Mouse (Mus musculus) hindbrain, embryonic 11.5 days (tissue): ENCODE results near the gene Bdkrb2. TPM values are rescaled to one million over a fixed set of nuclear protein-coding genes. Genes with fewer than 3 reads are reported as not detected.

Experiments used
- ATAC-seq: fragments of 200-750 bp; cut with Nextera tagmentation; 2 replicates; pipeline ENCODE4 v1.8.0; 2017; ENCODE audit warnings: mild to moderate bottlenecking, moderate TSS enrichment, moderate library complexity; ENCODE audit not compliant: low FRiP score
- DNase-seq: peaks from one replicate; pipeline ENCODE4 v3.0.0-alpha.2; 2015; ENCODE audit warnings: low spot score
- H3K27ac ChIP-seq: fragments of 300-500 bp; sonication (generic); 2 replicates; pipeline ENCODE4 v1.5.1; 2014; ENCODE audit warnings: mild to moderate bottlenecking, low read depth, low read length
- H3K27me3 ChIP-seq: fragments of 300-500 bp; sonication (generic); 2 replicates; pipeline ENCODE4 v1.6.1; 2014; ENCODE audit warnings: mild to moderate bottlenecking, low read length, moderate library complexity, mixed read lengths; ENCODE audit not compliant: control insufficient read depth, insufficient read depth
- H3K36me3 ChIP-seq: fragments of 300-500 bp; sonication (generic); 2 replicates; pipeline ENCODE4 v1.6.1; 2014; ENCODE audit warnings: mild to moderate bottlenecking, low read length, moderate library complexity, mixed read lengths; ENCODE audit not compliant: control insufficient read depth, insufficient read depth
- H3K4me1 ChIP-seq: fragments of 300-500 bp; sonication (generic); replicated peaks from 2 replicates; pipeline ENCODE4 v1.6.1; 2014; ENCODE audit warnings: low read length, mixed read lengths; ENCODE audit not compliant: control insufficient read depth, insufficient read depth
- H3K4me2 ChIP-seq: fragments of 300-500 bp; sonication (generic); replicated peaks from 2 replicates; pipeline ENCODE4 v1.6.1; 2014; ENCODE audit warnings: mild to moderate bottlenecking, low read depth, low read length
- H3K4me3 ChIP-seq: fragments of 300-500 bp; sonication (generic); 2 replicates; pipeline ENCODE4 v1.5.1; 2014; ENCODE audit warnings: low read depth, low read length
- H3K9ac ChIP-seq: fragments of 300-500 bp; sonication (generic); 2 replicates; pipeline ENCODE4 v1.6.1; 2014; ENCODE audit warnings: low read depth, low read length
- H3K9me3 ChIP-seq: fragments of 300-500 bp; sonication (generic); 2 replicates; pipeline ENCODE4 v1.6.1; 2016; ENCODE audit warnings: low read length; ENCODE audit not compliant: control insufficient read depth
- WGBS: fragments of 180-500 bp; shearing (Covaris S2); extraction: QIAGEN DNeasy Blood & Tissue Kit; methylation state at CpG from one replicate; pipeline ENCODE4 v1.1.7; 2014; 5-methylcytosine and 5-hydroxymethylcytosine counted together
- polyA plus RNA-seq: library from polyadenylated mRNA; unstranded; fragments of >200 nt; fragmentation: Nextera tagmentation; extraction: Ambion mirVana; gene quantifications from 2 replicates; pipeline ENCODE4 v1.2.1, GENCODE M21; 2014

The Bdkrb2 gene
- polyA plus RNA-seq, 1 experiment from 2014 or later: 0.12 TPM

DNA sequence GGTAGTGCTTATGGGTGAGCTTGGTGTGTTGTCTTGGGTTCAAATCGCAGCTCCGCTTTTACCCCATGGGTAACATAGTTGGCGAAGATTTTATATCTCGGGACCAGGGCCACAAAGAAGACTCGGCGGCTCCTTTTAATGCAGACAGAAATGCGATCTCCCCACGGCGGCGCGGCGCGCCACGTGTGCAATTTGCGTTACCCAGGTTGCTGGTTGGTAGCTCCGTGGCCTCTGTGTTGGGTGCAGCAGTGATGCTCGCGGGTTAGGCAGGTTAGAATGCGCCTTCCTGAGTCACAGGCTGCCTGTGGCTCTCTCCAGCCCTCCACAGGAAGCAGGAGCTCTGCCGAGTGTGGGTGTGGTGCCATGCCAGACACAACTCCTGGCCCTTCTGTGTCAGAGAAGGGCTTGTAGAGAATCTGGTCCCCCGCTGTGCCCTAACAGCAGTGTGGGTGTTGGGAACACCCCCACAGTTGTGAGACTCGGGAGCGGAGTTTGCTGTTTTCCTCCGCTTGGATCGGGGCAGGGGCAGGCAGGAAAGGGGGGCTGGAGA lies 775 bp downstream of the Bdkrb2 start:
- ATAC-seq: no peak
- WGBS: 11% methylated on average over 25 of the region's 25 CpGs

DNA sequence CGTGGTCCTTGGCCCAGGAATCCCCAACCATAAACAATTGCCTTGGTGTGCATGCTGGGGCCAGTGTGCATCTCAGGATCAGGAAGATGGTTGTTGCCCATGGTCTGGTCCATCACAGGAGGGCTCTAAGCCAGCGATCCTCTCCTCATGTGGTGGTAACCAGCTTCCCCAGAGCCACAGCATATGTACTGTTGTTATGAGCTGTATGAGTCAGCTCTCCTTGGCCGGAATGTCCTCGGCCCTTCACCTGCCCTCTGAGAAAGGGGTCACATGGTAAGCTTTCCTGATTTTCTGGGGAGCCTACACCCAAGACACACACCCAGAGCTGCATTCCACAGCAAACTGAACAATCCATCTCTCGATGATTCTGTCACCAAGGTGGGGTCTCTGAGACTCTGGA lies 2.2 kb downstream of the Bdkrb2 start:
- Histone ChIP-seq H3K4me3 (no peak overlapping the region), H3K27ac (no peak overlapping the region), H3K4me1 (0 out of 2 replicates have a peak, but pooled peaks cover 7% of the 10 kb centered on the region), H3K4me2 (no peak overlapping the region), H3K27me3 (peaks cover 17% of the 10 kb centered on the region), H3K36me3 (no peaks in the 10 kb centered on the region), H3K9me3 (no peaks in the 10 kb centered on the region), H3K9ac (no peak overlapping the region)
- ATAC-seq (no peak), DNase-seq (no peak)
- WGBS: 79% methylated on average over 5 of the region's 5 CpGs

More for the DNA sequence above, 775 bp downstream of the Bdkrb2 start:
- peaks cover 17% of the 10 kb centered on the region for H3K27me3 ChIP-seq
- H3K9me3 ChIP-seq: no peaks in the 10 kb centered on the region
- no peak overlapping the region for H3K9ac ChIP-seq
- 0 out of 2 replicates have a peak, but pooled peaks cover 7% of the 10 kb centered on the region for H3K4me1 ChIP-seq
- H3K4me3 ChIP-seq: peak overlapping the region; percentile 27; the same call in 1 of the 2 replicates
- H3K36me3 ChIP-seq: no peaks in the 10 kb centered on the region
- DNase-seq: peak; percentile 31
- no peak overlapping the region for H3K27ac ChIP-seq
- H3K4me2 ChIP-seq: peak overlapping the region; percentile 56

DNA sequence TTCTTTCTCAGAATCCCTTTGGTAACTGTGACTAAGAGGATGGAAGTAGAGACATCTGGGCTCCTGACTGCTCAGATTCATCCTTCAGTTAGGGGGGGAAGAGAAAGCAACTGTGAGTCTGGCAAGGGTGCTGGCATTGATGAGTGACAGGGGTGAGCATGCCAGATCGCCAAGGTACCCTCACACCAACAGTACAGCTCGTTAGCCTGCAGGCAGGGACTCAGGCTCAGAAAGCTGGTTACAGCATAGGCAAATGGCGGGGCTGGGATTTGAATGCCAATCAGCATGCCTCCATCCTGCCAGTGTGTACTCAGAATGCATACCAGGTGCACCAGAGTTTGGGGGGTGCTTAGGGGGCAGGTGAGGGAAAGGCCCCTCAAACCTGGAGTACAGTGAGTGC lies 8.8 kb downstream of the Bdkrb2 start:
- no peaks in the 10 kb centered on the region for H3K36me3 ChIP-seq
- H3K27me3 ChIP-seq: no peaks in the 10 kb centered on the region; the same call in 1 of the 2 replicates
- no peak overlapping the region for H3K27ac ChIP-seq
- H3K9me3 ChIP-seq: no peaks in the 10 kb centered on the region
- DNase-seq (no peak), ATAC-seq (no peak)
- H3K9ac ChIP-seq: no peak overlapping the region
- WGBS: 67% methylated on average over 3 of the region's 3 CpGs
- H3K4me3 ChIP-seq: no peak overlapping the region
- no peaks in the 10 kb centered on the region for H3K4me1 ChIP-seq
- no peak overlapping the region for H3K4me2 ChIP-seq

DNA sequence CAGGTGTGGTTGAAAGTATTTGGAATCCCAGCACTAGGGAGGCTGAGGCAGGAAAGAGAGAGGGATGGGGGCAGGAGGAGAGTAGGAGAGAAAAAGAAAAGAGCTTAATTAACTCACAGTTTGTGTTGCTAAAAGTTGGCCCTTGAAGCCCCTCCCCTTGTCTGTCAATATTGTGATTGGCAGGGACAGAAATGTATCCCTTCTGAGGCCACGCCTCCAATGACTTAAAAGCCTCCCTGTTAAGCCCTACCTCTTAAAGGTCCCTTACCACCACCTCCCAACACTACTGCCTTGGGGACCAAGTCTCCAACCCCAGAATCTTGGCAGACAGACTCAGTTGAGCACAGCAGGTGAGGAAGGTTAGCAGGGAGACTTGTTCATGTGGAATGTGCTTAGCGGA lies 9.6 kb downstream of the Bdkrb2 start:
- H3K36me3 ChIP-seq: no peaks in the 10 kb centered on the region
- no peaks in the 10 kb centered on the region; the same call in 1 of the 2 replicates for H3K27me3 ChIP-seq
- H3K9me3 ChIP-seq: no peaks in the 10 kb centered on the region
- no peak overlapping the region for H3K4me3 ChIP-seq
- H3K4me1 ChIP-seq: no peaks in the 10 kb centered on the region
- DNase-seq (no peak), ATAC-seq (no peak)
- H3K4me2 ChIP-seq: no peak overlapping the region
- no peak overlapping the region for H3K27ac ChIP-seq
- H3K9ac ChIP-seq: no peak overlapping the region
- WGBS: 81% methylated on average over 2 of the region's 2 CpGs

DNA sequence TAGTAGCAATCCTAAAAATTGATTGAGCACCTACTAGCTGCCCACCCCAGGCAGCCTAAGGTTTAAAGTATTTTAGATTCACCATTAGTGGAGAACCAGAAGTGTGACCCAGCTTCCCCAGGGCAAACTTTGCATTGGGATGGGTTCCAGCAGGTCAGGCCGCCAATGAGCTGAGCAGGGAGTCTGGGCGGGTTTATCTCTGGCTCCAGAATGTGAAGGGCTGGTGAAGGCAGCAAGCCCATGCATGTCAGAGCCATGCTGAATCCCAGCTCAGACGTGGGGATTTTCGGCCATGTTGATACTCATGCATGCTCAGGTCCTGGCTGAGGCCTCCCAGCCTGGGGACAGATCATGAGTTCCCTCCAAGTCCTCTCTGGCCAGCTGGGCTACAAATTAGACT lies 11.3 kb downstream of the Bdkrb2 start:
- H3K9me3 ChIP-seq: no peaks in the 10 kb centered on the region
- H3K4me1 ChIP-seq: no peaks in the 10 kb centered on the region
- H3K4me2 ChIP-seq: no peak overlapping the region
- H3K27ac ChIP-seq: no peak overlapping the region
- no peaks in the 10 kb centered on the region for H3K36me3 ChIP-seq
- 82% methylated on average over 4 of the region's 4 CpGs for WGBS
- no peak for DNase-seq
- no peak overlapping the region for H3K4me3 ChIP-seq
- H3K27me3 ChIP-seq: no peaks in the 10 kb centered on the region; the same call in 1 of the 2 replicates
- H3K9ac ChIP-seq: no peak overlapping the region
- no peak for ATAC-seq

DNA sequence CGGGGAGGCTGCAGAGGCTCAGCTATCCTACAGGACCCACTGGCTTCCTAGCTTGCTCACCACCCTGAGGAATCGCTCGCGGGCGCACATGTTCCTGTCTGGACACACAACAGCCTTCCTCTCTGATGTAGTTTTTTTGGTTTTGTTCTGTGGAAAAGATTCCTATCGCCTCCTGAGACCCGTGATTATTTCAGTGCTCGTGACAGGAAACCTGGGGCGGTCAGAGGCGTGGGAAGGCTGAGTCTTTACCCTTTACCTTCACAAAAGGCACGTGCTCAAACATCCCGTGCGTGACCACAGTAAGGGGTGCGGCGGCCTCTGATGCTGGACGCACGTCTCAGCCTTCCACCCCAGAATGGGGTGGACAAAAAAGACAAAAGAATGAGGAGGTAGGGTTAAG lies 17.5 kb downstream of the Bdkrb2 start:
- Histone ChIP-seq H3K9ac (no peak overlapping the region), H3K9me3 (no peaks in the 10 kb centered on the region), H3K36me3 (no peaks in the 10 kb centered on the region), H3K4me2 (no peak overlapping the region), H3K4me3 (no peak overlapping the region), H3K27ac (no peak overlapping the region), H3K27me3 (no peaks in the 10 kb centered on the region), H3K4me1 (no peaks in the 10 kb centered on the region)
- 83% methylated on average over 17 of the region's 17 CpGs for WGBS
- DNase-seq (no peak), ATAC-seq (no peak)

DNA sequence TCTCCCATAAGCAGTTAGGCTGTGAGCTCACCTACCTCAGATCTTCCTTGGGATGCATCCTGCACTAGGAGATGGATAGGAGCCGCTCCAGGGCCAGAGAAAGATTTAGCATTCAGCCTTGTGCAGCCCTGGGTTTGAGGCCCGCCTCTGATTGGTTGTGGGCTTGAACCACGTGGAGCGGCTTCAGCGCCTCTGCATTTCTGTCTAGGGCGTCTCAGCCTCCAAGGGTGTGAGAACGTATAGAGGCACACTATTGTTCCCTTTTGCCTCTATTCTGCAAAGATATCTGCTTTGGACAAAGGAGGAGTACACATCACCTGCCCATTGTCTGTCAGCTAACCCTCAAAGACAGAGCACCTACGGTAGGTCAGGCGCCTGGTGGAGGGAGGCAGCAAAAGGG lies 19.5 kb downstream of the Bdkrb2 start:
- Histone ChIP-seq H3K36me3 (no peaks in the 10 kb centered on the region), H3K4me2 (no peak overlapping the region), H3K27ac (no peak overlapping the region), H3K9ac (no peak overlapping the region), H3K4me3 (no peak overlapping the region), H3K4me1 (no peaks in the 10 kb centered on the region), H3K9me3 (no peaks in the 10 kb centered on the region), H3K27me3 (no peaks in the 10 kb centered on the region)
- DNase-seq: no peak
- ATAC-seq: no peak; the same call in 1 of the 2 replicates
- 54% methylated on average over 9 of the region's 9 CpGs for WGBS

DNA sequence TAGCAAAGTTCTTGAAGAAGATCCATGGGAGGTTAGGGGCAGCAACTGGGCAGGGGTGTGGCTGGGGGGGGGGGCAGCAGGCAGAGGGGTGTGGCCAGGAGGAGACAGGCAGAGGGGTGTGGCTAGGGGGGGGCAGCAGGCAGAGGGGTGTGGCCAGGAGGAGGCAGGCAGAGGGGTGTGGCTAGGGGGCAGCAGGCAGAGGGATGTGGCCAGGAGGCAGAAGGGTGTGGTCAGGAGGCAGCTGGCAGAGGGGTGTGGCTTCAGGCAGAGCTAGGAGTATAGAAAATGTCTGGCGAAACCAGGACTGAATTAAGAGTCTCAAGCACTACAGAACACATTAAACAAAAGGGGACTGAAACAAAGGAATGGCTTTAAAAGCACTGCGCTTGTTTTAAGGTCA lies 20.5 kb downstream of the Bdkrb2 start:
- no peaks in the 10 kb centered on the region for H3K4me1 ChIP-seq
- DNase-seq (peak; percentile 47), ATAC-seq (peak; percentile 79; the same call in 1 of the 2 replicates)
- no peak overlapping the region for H3K4me3 ChIP-seq
- H3K27me3 ChIP-seq: no peaks in the 10 kb centered on the region
- H3K36me3 ChIP-seq: no peaks in the 10 kb centered on the region
- H3K4me2 ChIP-seq: no peak overlapping the region
- H3K9me3 ChIP-seq: no peaks in the 10 kb centered on the region
- H3K27ac ChIP-seq: no peak overlapping the region
- 14% methylated on average over 2 of the region's 2 CpGs for WGBS
- H3K9ac ChIP-seq: no peak overlapping the region

DNA sequence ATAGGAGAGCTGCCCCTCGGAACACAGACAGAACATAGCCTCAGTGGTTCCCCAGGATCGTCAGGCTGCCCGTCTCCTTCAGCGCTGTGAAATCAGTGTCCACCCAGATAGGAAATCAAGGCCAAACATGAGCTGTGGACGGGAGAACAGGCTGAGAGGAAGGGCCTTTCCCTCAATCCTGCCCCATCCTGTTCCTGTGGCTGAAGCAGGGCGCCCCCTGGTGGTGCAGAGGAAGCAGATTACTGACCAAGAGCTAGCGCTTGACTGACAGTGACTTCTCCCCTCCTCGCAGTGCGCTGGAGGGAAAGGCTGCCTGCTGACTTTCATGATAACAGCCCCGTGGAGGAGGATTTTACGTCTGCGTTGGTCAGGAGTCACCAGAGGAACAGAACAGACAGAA lies 21.8 kb downstream of the Bdkrb2 start:
- no peaks in the 10 kb centered on the region for H3K4me1 ChIP-seq

More for the DNA sequence above, 21.8 kb downstream of the Bdkrb2 start:
- no peak overlapping the region for H3K27ac ChIP-seq
- H3K9ac ChIP-seq: no peak overlapping the region
- no peaks in the 10 kb centered on the region for H3K9me3 ChIP-seq
- WGBS: 21% methylated on average over 12 of the region's 12 CpGs
- H3K4me2 ChIP-seq: no peak overlapping the region
- DNase-seq (peak; percentile 88), ATAC-seq (peak; percentile 66)
- H3K4me3 ChIP-seq: no peak overlapping the region
- no peaks in the 10 kb centered on the region for H3K36me3 ChIP-seq
- no peaks in the 10 kb centered on the region for H3K27me3 ChIP-seq
